Mouse (Mus musculus) liver (tissue): ENCODE results near the gene Mvb12a.

Experiments used
- DNase-seq: peaks from one replicate; pipeline ENCODE4 v3.0.0-alpha.2; 2020; ENCODE audit warnings: mixed read lengths

Mvb12a gene

GRCm38 (mm10) chr8:71595862-71596261 is 53.1 kb downstream of the Mvb12a start:
- peak; percentile 89 for DNase-seq

- DNase-seq = no peak
These were observed 53.7 kb downstream of the Mvb12a start for GRCm38 (mm10) chr8:71596384-71596783.

GRCm38 (mm10) chr8:71596798-71597197 is 54.1 kb downstream of the Mvb12a start:
- DNase-seq = no peak

- DNase-seq = no peak
These were observed 54.7 kb downstream of the Mvb12a start, which contains the start of gene Fam129c for GRCm38 (mm10) chr8:71597451-71597850. TSS of gene Fam129c (plus strand) at chr8:71597648.
